Mouse (Mus musculus): ENCODE measurements around the gene Evpl. TPM values are rescaled to one million over a fixed set of nuclear protein-coding genes. Genes with fewer than 3 reads are reported as not detected.

The Evpl gene
- total RNA-seq, 4 experiments from 2014 or later: 2.1 to 2.8 (median 2.5) TPM

DNA sequence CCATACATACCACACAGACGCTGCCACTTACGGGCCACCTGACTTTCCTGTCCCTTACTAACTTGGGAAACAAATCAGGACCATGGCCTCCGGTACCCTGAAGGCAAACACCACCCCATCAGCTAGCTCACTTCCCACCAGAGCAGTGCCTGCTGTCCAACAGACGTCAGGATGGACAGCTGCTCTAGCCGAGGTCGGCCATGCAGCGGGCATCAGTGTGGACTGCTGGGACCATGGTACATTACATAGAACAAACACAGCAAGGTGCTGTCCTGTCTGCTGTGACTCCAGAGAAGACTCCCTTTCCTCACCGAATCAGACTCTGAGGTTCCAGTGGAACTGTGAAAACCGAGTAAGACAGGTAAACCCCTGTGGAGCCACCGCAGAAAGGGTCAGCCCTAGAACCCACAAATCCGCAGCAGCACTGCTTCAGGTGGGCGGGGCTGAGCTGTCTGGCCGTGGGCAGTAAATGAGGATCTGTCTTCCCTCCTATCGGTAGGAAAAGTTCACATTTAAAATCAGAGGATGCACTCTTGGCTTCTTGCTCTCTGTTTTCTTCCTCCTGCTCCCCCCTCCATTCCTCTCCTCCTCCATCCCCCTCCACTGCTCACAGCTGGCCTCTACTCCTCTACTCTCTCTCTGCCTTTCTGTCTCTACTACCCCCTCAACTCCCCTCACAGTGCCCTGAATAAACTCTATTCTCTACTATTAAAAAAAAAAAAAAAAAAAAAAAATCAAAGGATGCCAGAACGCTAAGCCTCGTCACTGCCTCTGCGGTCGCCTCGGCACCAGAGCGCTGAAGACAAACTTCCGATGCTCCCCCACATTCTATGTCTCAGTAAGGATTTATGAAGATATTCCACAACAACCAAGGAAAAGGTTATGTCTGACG lies 17.5 kb upstream of the Evpl start:
- no peak for DNase-seq (ENCODE audit: low spot score in 2 of 2)

GRCm38 (mm10) chr11:116254627-116255026 lies 16.8 kb upstream of the Evpl start:
- no peak for DNase-seq (ENCODE audit: low spot score in 2 of 2)

GRCm38 (mm10) chr11:116253076-116253600 lies 15.3 kb upstream of the Evpl start:
- DNase-seq (ENCODE audit: low spot score in 2 of 2): no peak

DNA sequence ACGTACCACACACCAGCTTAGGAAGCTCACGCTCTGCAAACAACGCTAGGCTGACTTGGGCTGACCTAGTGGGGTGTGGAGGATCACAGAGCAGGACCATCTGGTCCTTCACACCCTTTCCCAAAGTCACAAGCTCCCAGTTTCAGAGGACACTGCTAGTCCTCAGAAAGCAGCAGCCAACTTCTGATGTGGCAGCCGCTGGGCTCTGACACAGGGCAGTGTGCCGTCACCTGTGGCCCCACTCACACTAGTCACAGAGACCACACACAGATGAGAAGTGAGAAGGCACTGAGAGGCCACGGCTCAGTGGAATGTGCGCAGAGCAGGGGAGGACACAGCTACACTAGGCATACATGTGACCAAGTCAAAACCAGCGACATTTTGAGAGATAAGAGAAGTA lies 13.0 kb upstream of the Evpl start:
- DNase-seq (ENCODE audit: low spot score in 2 of 2): no peak

DNA sequence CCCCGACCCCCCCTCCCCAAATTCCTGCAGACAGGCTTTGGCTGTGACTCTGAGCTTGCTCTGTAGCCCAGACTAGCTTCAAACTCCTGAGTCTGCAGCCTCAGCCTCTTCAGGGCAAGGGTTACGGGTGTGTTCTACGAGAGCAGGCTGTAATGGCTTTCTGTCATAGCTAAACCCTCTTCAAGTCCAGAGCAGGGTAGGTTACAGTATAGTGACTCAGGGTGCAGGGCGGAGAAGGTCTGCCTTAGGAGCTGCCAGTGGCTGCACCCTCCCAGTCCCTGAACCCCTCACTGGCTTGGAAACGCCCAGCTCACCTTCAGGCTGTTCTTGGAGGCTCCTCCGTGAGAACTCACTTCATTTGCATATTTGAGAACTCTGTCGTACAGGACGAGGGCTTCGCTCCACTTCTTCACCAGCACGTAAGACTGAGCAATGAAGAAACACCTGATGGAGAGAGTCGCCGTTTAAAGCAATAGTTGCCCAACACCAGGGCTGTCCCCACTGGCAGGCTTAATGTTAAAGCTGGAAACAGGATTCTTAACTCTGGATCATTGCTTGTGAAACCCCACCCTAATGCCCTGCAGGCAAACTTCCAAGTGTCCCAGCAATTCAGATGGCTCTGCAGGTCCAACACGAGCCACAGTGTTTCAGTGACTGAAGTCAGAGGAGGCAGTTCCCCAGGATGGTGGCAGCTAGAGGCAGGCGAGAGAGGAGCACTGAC lies 9.8 kb upstream of the Evpl start:
- no peak for DNase-seq (ENCODE audit: low spot score in 2 of 2)

DNA sequence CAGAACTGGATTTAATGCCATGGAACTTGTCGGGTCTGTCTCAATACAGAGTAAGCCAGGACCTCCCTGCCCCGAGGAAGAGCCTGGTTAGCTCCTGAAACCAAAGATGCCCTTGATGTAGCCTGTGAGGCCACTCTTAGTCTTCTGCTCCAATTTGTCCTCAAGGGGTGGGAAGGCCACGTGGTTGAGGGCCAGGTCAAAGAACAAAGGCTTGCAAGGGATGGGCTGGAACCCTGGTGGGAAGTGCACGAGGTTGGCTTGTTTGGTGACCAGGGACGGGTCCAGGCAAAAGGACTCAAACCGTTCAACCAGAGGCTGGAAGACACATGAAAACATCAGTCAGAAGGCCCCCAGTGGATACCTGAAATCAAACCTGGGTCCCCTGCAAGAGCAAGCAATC lies 7.7 kb upstream of the Evpl start:
- DNase-seq (ENCODE audit: low spot score in 2 of 2): no peak

DNA sequence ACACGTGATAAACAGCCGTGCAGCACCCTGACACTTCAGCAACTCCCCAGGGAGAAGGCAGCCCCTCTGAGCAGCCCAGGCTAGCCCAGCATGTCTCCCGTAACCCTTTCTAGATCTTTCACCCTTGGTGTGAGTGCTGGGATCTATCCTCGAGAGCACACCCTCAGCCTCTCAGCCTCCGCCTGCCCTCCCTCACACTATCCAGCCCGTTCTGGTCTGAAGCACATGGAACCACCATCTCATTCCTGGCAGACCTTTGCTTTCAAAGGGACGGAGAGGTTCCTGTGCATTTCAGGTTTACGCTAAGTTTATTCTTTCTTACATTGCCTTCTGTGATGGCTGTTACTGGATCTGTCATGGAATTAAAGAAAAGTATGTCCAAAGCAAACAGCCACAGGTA lies 6.7 kb upstream of the Evpl start:
- DNase-seq (ENCODE audit: low spot score in 2 of 2): no peak

DNA sequence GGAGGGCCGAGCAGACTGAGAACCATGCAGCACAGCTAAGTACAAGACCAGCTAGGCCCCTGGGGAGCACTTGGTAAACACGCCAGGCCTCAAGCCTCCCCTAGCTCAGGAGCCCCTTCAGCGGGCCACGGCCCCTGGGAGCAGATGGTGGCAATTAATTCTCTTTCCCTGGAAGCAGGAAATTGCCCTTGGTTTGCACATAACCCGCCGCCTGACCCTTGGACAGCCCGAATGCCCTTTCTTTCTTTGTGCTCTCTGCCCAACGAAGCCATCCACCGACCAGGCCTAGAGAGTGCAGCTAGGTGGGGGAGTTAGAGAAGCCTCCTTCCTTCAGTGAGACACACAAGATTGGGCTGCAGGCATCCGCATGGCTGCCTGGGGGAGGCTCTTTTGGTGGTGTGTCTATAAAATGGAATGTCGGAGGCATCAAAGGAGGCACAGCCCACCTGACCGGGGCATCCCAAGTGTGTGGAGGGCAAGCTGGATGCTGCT lies 3.9 kb upstream of the Evpl start:
- no peak for DNase-seq (ENCODE audit: low spot score in 2 of 2)

- DNase-seq (ENCODE audit: low spot score in 2 of 2): no peak
Measured at GRCm38 (mm10) chr11:116239797-116240196, 1.9 kb upstream of the Evpl start.

- no peak for DNase-seq (ENCODE audit: low spot score in 2 of 2)
Measured at GRCm38 (mm10) chr11:116234901-116235300, 3.0 kb downstream of the Evpl start.

DNA sequence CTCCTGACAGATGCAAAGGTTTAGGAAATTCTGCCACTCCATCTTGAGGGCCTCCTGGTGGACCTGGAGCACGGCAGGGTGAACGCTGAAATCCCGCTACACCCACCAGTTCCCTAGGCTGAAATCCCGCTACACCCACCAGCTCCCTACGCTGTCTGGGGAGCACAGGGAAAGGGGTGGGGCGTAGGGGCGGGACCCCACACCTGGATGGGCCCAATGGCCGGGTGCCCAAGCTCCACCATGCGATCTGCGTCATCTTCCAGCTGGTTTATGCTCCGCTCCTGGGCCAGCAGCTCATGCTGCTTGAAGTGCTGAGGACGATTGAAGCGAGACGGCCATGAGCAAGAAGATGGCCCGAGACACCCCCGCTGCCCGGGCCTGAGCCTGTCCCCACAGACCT lies 5.5 kb downstream of the Evpl start:
- DNase-seq (ENCODE audit: low spot score in 2 of 2): no peak

- DNase-seq (ENCODE audit: low spot score in 2 of 2): no peak
Measured at GRCm38 (mm10) chr11:116228699-116229098, 9.2 kb downstream of the Evpl start.

- peak in 1 of 2 experiments; percentile 62 for DNase-seq (ENCODE audit: low spot score in 2 of 2)
Measured at GRCm38 (mm10) chr11:116226414-116226813, 11.5 kb downstream of the Evpl start.

GRCm38 (mm10) chr11:116222740-116223059 lies 15.2 kb downstream of the Evpl start:
- DNase-seq (ENCODE audit: low spot score in 2 of 2): no peak

DNA sequence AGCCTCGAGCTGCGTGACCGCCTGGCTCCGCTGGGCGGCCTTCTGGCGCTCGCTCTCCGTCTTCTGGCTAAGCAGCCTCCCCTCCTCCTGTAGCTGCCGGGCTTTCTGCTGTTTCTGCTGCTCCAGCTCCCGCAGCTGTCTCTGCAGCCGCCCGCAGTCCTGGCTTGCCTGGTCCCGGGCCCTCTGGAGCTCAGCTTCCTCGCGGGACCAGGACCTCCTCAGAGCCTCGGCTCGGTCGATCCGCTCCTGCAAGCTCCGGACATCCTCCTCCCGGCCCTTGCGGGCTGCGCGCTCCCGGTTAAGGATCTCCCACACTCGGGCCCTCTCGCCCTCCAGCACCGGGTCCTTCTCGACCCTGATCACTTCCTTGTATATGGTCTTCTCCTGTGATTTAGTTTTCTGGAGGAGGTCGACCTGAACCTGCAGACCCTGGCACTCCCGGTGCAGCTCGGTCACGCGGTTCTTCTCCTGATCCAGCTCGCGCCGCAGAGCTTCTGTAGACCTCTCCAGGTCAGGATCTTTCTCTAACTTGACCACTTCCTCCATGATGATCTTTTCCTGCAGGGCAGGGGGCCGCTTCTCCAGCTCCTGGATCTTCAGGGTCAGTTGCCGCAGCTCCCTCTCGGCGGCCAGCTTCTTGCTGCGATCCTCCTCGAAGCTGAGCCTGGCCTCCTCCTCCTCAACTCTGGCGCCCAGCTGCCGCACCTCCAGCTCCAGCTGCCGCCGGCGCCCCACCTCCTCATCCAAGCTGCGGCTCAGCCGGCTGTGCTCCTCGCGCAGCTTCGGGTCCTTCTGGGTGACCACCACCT lies 15.7 kb downstream of the Evpl start:
- no peak for DNase-seq (ENCODE audit: low spot score in 2 of 2)

- DNase-seq (ENCODE audit: low spot score in 2 of 2): no peak
Measured at GRCm38 (mm10) chr11:116219885-116220284, 18.0 kb downstream of the Evpl start.

DNA sequence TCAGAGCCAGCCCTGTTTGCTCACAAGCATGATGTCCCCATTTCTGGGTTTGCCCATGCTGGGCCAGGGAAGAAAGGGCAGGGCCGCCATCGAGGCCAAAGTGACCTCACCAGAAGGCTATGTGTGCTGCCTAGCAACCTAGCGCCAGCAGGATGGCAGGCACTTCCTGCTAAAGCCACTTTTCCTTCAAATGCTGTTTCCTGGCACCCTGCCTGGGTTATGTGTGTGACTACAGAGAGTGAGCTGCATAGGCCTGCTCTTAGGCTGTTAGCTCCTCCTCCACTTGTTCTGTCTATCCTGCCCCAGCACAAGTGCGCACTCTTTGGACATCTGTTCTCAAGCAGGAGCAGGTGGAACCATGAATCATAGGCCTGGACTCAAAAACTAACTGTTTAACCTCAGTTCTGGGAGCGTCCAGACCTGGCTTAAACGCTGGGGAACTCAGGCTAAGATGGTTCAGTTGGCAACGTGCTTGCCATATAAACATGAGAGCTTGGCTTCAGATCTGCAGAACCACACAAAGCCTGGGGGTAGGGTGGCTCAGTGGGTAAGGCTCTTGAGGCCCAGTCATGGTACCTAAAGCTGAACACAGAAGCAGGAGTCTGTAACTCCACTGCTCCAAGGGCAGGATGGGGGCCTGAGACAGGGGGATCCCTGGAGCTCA lies 19.0 kb downstream of the Evpl start:
- peak in 1 of 2 experiments; percentile 87 for DNase-seq (ENCODE audit: low spot score in 2 of 2)

DNA sequence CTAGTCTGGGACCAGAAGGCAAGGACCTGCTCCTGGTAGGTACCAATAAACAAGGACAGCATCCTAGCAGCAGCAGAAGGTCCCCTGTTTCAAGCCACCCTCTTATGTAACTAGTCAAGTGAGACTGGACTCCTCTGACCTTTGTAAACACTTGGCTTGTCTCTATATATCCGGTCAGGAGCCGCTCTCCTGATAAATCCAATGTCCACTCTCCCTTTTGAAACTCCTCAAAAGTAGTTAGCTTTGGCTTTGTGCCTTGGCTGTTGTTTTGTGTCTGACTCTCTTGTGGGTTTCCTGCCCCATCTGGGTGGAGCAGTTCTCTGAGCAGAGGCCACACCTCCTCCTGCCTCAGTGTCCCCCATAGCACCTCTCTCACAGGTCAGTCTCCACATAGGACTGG lies 19.6 kb downstream of the Evpl start:
- DNase-seq (ENCODE audit: low spot score in 2 of 2): no peak

DNA sequence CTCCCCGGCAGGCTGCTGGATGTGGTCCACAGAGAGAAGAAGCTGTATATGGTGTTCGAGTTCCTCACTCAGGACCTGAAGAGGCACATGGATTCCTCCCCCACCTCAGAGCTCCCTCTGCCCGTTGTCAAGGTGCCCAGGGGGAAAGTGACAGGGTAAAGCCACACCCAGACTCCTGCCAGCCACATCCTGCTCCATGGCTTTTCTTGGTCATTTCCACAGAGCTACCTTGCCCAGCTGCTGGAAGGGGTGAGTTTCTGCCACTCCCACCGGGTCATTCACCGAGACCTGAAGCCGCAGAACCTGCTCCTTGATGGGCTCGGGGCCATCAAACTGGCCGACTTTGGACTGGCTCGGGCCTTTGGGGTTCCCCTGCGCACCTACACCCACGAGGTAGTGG lies 21.3 kb downstream of the Evpl start:
- DNase-seq (ENCODE audit: low spot score in 2 of 2): no peak

DNA sequence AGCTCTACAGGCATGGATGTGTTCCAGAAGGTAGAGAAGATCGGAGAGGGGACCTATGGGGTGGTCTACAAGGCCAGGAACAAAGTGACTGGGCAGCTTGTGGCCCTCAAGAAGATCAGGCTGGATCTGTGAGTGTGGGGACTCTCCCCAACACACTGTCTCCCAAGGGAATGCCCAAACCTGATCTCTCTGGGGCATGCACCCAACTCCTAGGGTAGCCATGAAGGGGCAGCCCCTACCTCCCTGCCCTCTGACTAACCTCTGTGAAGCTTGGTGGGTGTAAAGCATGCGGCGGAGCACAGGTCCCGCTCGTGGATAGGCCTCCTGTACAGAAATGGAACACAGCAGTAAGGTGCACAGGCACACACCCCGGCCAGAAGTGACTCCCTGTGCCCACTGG lies 21.9 kb downstream of the Evpl start:
- no peak for DNase-seq (ENCODE audit: low spot score in 2 of 2)

DNA sequence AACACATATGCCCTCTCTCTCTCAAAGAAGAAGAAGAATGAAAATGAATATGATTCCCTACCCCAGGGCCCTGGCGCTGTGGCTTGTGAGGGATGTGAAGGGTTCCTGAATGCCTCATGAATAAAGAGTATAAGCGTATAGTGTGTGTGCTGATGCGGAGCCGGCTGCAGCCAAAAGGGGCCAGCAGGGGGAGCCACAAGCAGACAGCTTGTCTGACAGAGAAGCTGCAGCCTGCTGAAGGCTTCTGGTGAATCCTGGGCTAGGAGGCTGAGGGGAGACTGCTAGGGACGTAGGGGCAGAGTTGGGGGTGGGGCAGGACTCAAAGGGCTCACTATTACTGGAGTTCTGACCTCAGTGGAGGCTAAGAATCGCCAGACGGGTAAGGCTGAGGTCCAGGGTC lies 22.7 kb downstream of the Evpl start:
- DNase-seq (ENCODE audit: low spot score in 2 of 2): no peak
